Mouse (Mus musculus) bone marrow, adult 2 months (tissue): ENCODE measurements at regions not wholly inside any gene's neighbourhood (a gene's known extent, or its start where the extent isn't known, plus 50 kb on each side); places are given as distances from the start of the nearest gene placed in this dataset.
"Not testable (repeated sequence)": the region's sequence is repeated elsewhere in the genome, so short reads cannot be mapped to it uniquely, and the experiment has no call there.

Experiments
- H3K27ac ChIP-seq: fragments of 200-500 bp; 2 replicates; pipeline ENCODE4 v1.5.1; 2012; ENCODE audit warnings: low read depth, mild to moderate bottlenecking, control low read depth, inconsistent platforms, low read length; ENCODE audit not compliant: control insufficient read depth, poor library complexity, insufficient read depth
- H3K4me1 ChIP-seq: fragments of 200-500 bp; 2 replicates; pipeline ENCODE4 v1.6.1; 2011; ENCODE audit warnings: low read length; ENCODE audit not compliant: control insufficient read depth, insufficient read depth
- H3K4me3 ChIP-seq: fragments of 200-500 bp; replicated peaks from 2 replicates; pipeline ENCODE3; 2011; ENCODE audit warnings: mild to moderate bottlenecking, low read depth, low read length, control low read depth; ENCODE audit not compliant: control insufficient read depth
- CTCF ChIP-seq: fragments of 200-500 bp; IDR thresholded peaks from 2 replicates; pipeline ENCODE4 v1.5.1; 2011; ENCODE audit warnings: low read length, control low read depth; ENCODE audit not compliant: control insufficient read depth, insufficient read depth
- POLR2A ChIP-seq: fragments of 200-500 bp; IDR thresholded peaks from 2 replicates; pipeline ENCODE4 v1.6.1; 2011; ENCODE audit warnings: low read depth, mild to moderate bottlenecking, control low read depth, low read length, borderline replicate concordance; ENCODE audit not compliant: control insufficient read depth
- WGBS: fragments of 180-500 bp; shearing (Covaris S2); methylation state at CpG from one replicate; pipeline ENCODE4 v1.1.7; 2018; 5-methylcytosine and 5-hydroxymethylcytosine counted together

GRCm38 (mm10) chr6:48177936-48178335 lies 91.5 kb upstream of the Zfp746 start:
- H3K4me3 ChIP-seq = no peak overlapping the region
- no peaks in the 10 kb centered on the region for H3K4me1 ChIP-seq
- WGBS = 12% methylated on average over 2 of the region's 2 CpGs
- TF ChIP-seq CTCF (no peak), POLR2A (no peak)
- H3K27ac ChIP-seq = no peak overlapping the region

GRCm38 (mm10) chr6:48175234-48175633 lies 88.8 kb upstream of the Zfp746 start:
- no peaks in the 10 kb centered on the region for H3K4me1 ChIP-seq
- H3K27ac ChIP-seq = no peak overlapping the region
- 77% methylated on average over 2 of the region's 2 CpGs for WGBS
- H3K4me3 ChIP-seq = no peak overlapping the region
- TF ChIP-seq POLR2A (no peak), CTCF (no peak)

GRCm38 (mm10) chr6:48172769-48173168 lies 86.4 kb upstream of the Zfp746 start:
- H3K4me3 ChIP-seq, H3K4me1 ChIP-seq, H3K27ac ChIP-seq: not testable (repeated sequence)
- 88% methylated on average over 13 of the region's 13 CpGs for WGBS

GRCm38 (mm10) chr6:48136851-48137250 lies 50.5 kb upstream of the Zfp746 start:
- Histone ChIP-seq H3K27ac (no peak overlapping the region), H3K4me1 (no peaks in the 10 kb centered on the region), H3K4me3 (no peak overlapping the region)
- TF ChIP-seq CTCF (no peak), POLR2A (no peak)
- WGBS = 61% methylated on average over 2 of the region's 2 CpGs
